Mouse (Mus musculus): ENCODE data around the gene Gm20388. TPM values are rescaled to one million over a fixed set of nuclear protein-coding genes. Genes with fewer than 3 reads are reported as not detected.
A peak's percentile ranks its signal among the peaks of the same experiment; 100 is the strongest.

Gene Gm20388
- total RNA-seq, 2 experiments from 2014 or later = 18.5 to 23.8 TPM

- ATAC-seq (replicated peaks; ENCODE audit: poor library complexity, severe bottlenecking) = no peak
Measured at GRCm38 (mm10) chr8:120431042-120431441, 520.4 kb downstream of the Gm20388 start.

GRCm38 (mm10) chr8:120432438-120432837 lies 521.8 kb downstream of the Gm20388 start:
- no peak for ATAC-seq (replicated peaks; ENCODE audit: poor library complexity, severe bottlenecking)

- no peak for ATAC-seq (replicated peaks; ENCODE audit: poor library complexity, severe bottlenecking)
Measured at GRCm38 (mm10) chr8:120433143-120433542, 522.5 kb downstream of the Gm20388 start.

GRCm38 (mm10) chr8:120433734-120434133 lies 523.1 kb downstream of the Gm20388 start:
- no peak for ATAC-seq (replicated peaks; ENCODE audit: poor library complexity, severe bottlenecking)

GRCm38 (mm10) chr8:120435781-120436180 lies 525.1 kb downstream of the Gm20388 start:
- ATAC-seq (replicated peaks; ENCODE audit: poor library complexity, severe bottlenecking) = peak; percentile 14

- peak; percentile 52 for ATAC-seq (replicated peaks; ENCODE audit: poor library complexity, severe bottlenecking)
Measured at GRCm38 (mm10) chr8:120436491-120437030, 525.9 kb downstream of the Gm20388 start.

GRCm38 (mm10) chr8:120437207-120437606 lies 526.6 kb downstream of the Gm20388 start:
- peak; percentile 53 for ATAC-seq (replicated peaks; ENCODE audit: poor library complexity, severe bottlenecking)

GRCm38 (mm10) chr8:120437666-120438395 lies 527.2 kb downstream of the Gm20388 start:
- ATAC-seq (replicated peaks; ENCODE audit: poor library complexity, severe bottlenecking) = no peak; the same call in 1 of the 2 replicates

- ATAC-seq (replicated peaks; ENCODE audit: poor library complexity, severe bottlenecking) = no peak
Measured at GRCm38 (mm10) chr8:120439309-120439708, 528.7 kb downstream of the Gm20388 start.

GRCm38 (mm10) chr8:120440739-120441138 lies 530.1 kb downstream of the Gm20388 start:
- no peak for ATAC-seq (replicated peaks; ENCODE audit: poor library complexity, severe bottlenecking)

GRCm38 (mm10) chr8:120441637-120442036 lies 531.0 kb downstream of the Gm20388 start:
- ATAC-seq (replicated peaks; ENCODE audit: poor library complexity, severe bottlenecking) = no peak

- ATAC-seq (replicated peaks; ENCODE audit: poor library complexity, severe bottlenecking) = no peak
Measured at GRCm38 (mm10) chr8:120442306-120443003, 531.8 kb downstream of the Gm20388 start.

GRCm38 (mm10) chr8:120445249-120445648 lies 534.6 kb downstream of the Gm20388 start:
- peak; percentile 98 for ATAC-seq (replicated peaks; ENCODE audit: poor library complexity, severe bottlenecking)

- no peak for ATAC-seq (replicated peaks; ENCODE audit: poor library complexity, severe bottlenecking)
Measured at GRCm38 (mm10) chr8:120448131-120448530, 537.5 kb downstream of the Gm20388 start.

- no peak for ATAC-seq (replicated peaks; ENCODE audit: poor library complexity, severe bottlenecking)
Measured at GRCm38 (mm10) chr8:120449139-120449538, 538.5 kb downstream of the Gm20388 start.

GRCm38 (mm10) chr8:120449608-120450031 lies 539.0 kb downstream of the Gm20388 start:
- ATAC-seq (replicated peaks; ENCODE audit: poor library complexity, severe bottlenecking) = no peak

GRCm38 (mm10) chr8:120452111-120452510 lies 541.5 kb downstream of the Gm20388 start:
- ATAC-seq (replicated peaks; ENCODE audit: poor library complexity, severe bottlenecking) = no peak

- no peak for ATAC-seq (replicated peaks; ENCODE audit: poor library complexity, severe bottlenecking)
Measured at GRCm38 (mm10) chr8:120454404-120454803, 543.8 kb downstream of the Gm20388 start.

GRCm38 (mm10) chr8:120460375-120460774 lies 549.7 kb downstream of the Gm20388 start:
- ATAC-seq (replicated peaks; ENCODE audit: poor library complexity, severe bottlenecking) = no peak

- ATAC-seq (replicated peaks; ENCODE audit: poor library complexity, severe bottlenecking) = no peak
Measured at GRCm38 (mm10) chr8:120462119-120462551, 551.5 kb downstream of the Gm20388 start.

- ATAC-seq (replicated peaks; ENCODE audit: poor library complexity, severe bottlenecking) = no peak
Measured at GRCm38 (mm10) chr8:120462611-120463010, 552.0 kb downstream of the Gm20388 start.
